Mouse (Mus musculus) hindbrain, embryonic 11.5 days (tissue): Measurements from ENCODE around the gene Ldlr. TPM values are rescaled to one million over a fixed set of nuclear protein-coding genes. Genes with fewer than 3 reads are reported as not detected.
A peak's percentile ranks its signal among the peaks of the same experiment; 100 is the strongest.
"Not testable (repeated sequence)": the region's sequence is repeated elsewhere in the genome, so short reads cannot be mapped to it uniquely, and the experiment has no call there.

Experiments used
- ATAC-seq: fragments of 200-750 bp; cut with Nextera tagmentation; 2 replicates; pipeline ENCODE4 v1.8.0; 2017; ENCODE audit warnings: mild to moderate bottlenecking, moderate TSS enrichment, moderate library complexity; ENCODE audit not compliant: low FRiP score
- DNase-seq: peaks from one replicate; pipeline ENCODE4 v3.0.0-alpha.2; 2015; ENCODE audit warnings: low spot score
- H3K27ac ChIP-seq: fragments of 300-500 bp; sonication (generic); 2 replicates; pipeline ENCODE4 v1.5.1; 2014; ENCODE audit warnings: mild to moderate bottlenecking, low read depth, low read length
- H3K27me3 ChIP-seq: fragments of 300-500 bp; sonication (generic); 2 replicates; pipeline ENCODE4 v1.6.1; 2014; ENCODE audit warnings: mild to moderate bottlenecking, low read length, moderate library complexity, mixed read lengths; ENCODE audit not compliant: control insufficient read depth, insufficient read depth
- H3K36me3 ChIP-seq: fragments of 300-500 bp; sonication (generic); 2 replicates; pipeline ENCODE4 v1.6.1; 2014; ENCODE audit warnings: mild to moderate bottlenecking, low read length, moderate library complexity, mixed read lengths; ENCODE audit not compliant: control insufficient read depth, insufficient read depth
- H3K4me1 ChIP-seq: fragments of 300-500 bp; sonication (generic); replicated peaks from 2 replicates; pipeline ENCODE4 v1.6.1; 2014; ENCODE audit warnings: low read length, mixed read lengths; ENCODE audit not compliant: control insufficient read depth, insufficient read depth
- H3K4me2 ChIP-seq: fragments of 300-500 bp; sonication (generic); replicated peaks from 2 replicates; pipeline ENCODE4 v1.6.1; 2014; ENCODE audit warnings: mild to moderate bottlenecking, low read depth, low read length
- H3K4me3 ChIP-seq: fragments of 300-500 bp; sonication (generic); 2 replicates; pipeline ENCODE4 v1.5.1; 2014; ENCODE audit warnings: low read depth, low read length
- H3K9ac ChIP-seq: fragments of 300-500 bp; sonication (generic); 2 replicates; pipeline ENCODE4 v1.6.1; 2014; ENCODE audit warnings: low read depth, low read length
- H3K9me3 ChIP-seq: fragments of 300-500 bp; sonication (generic); 2 replicates; pipeline ENCODE4 v1.6.1; 2016; ENCODE audit warnings: low read length; ENCODE audit not compliant: control insufficient read depth
- WGBS: fragments of 180-500 bp; shearing (Covaris S2); extraction: QIAGEN DNeasy Blood & Tissue Kit; methylation state at CpG from one replicate; pipeline ENCODE4 v1.1.7; 2014; 5-methylcytosine and 5-hydroxymethylcytosine counted together
- polyA plus RNA-seq: library from polyadenylated mRNA; unstranded; fragments of >200 nt; fragmentation: Nextera tagmentation; extraction: Ambion mirVana; gene quantifications from 2 replicates; pipeline ENCODE4 v1.2.1, GENCODE M21; 2014

Gene Ldlr
- polyA plus RNA-seq, 1 experiment from 2014 or later: 17.9 TPM

DNA sequence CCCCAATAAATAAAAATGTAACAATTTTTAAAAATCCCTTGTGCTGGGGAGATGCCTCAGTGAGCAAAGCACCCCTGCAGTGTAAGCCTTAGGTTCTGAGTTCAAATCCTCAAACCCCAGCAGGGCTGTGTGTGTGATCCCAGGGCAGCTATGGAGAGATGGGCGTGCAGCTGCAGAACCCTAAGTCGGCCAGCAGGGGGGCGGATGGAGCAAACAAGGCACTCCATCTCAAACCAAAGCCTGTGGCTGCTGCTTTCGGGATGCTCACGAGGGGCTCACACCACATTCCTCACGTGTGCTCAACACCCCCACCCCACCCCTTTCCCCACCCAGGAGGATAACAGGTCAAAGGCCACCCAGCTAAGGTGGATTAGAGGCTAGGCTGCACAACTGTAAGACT is 63.6 kb downstream of the Ldlr start:
- WGBS: 9% methylated on average over 6 of the region's 6 CpGs
- Histone ChIP-seq H3K9ac (no peak overlapping the region), H3K4me2 (no peak overlapping the region), H3K9me3 (no peaks in the 10 kb centered on the region), H3K36me3 (no peaks in the 10 kb centered on the region), H3K27me3 (no peaks in the 10 kb centered on the region), H3K4me1 (no peaks in the 10 kb centered on the region), H3K27ac (no peak overlapping the region), H3K4me3 (no peak overlapping the region)
- DNase-seq (peak; percentile 81), ATAC-seq (peak; percentile 53; the same call in 1 of the 2 replicates)

DNA sequence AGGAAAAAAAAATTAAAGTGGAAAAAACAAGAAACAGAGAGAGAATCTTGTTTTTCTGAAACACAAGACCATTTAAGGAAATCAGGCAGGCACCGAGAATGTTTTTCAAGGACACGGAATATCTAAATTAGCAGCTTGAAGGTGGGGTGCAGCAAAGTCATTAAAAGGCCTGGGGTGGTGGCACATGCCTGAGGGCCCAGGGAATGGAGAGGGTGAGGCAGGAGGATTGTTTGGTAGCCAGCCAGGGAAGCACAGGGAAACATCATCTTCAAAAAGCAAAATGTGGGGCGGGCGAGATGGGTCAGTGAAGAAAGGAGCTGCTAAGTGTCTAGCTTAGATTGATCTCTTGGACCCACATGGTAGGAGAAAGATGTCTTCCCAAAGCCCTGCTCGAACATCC is 64.4 kb downstream of the Ldlr start:
- 88% methylated on average over 5 of the region's 5 CpGs for WGBS
- Histone ChIP-seq H3K27ac (no peak overlapping the region), H3K36me3 (no peaks in the 10 kb centered on the region), H3K9ac (no peak overlapping the region), H3K4me2 (no peak overlapping the region), H3K27me3 (no peaks in the 10 kb centered on the region), H3K4me3 (no peak overlapping the region), H3K9me3 (no peaks in the 10 kb centered on the region), H3K4me1 (no peaks in the 10 kb centered on the region)
- no peak for DNase-seq
- ATAC-seq: no peak

DNA sequence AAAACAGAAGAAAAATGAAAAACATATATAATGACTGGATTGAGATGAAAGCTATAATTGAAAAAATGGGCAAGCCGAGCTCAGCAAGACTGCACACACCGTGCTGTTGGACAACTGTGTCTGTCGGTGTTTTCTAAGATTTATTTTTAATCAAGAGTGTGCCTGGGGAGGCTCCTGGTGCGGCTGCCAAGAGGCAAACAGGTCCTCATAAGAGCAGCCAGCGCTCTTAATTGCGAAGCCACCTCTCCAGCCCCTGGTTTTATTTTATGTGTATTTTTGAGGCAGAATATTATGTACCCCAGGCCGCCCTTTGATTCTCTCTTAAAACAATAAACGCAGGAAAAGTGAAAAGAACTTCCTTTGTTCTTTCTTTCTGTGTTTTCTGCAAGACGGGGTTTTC is 65.0 kb downstream of the Ldlr start:
- H3K36me3 ChIP-seq: no peaks in the 10 kb centered on the region
- no peaks in the 10 kb centered on the region for H3K27me3 ChIP-seq
- WGBS: 84% methylated on average over 9 of the region's 9 CpGs
- no peak overlapping the region for H3K4me3 ChIP-seq
- no peak overlapping the region for H3K27ac ChIP-seq
- H3K4me2 ChIP-seq: no peak overlapping the region
- ATAC-seq: no peak
- no peaks in the 10 kb centered on the region for H3K9me3 ChIP-seq
- no peaks in the 10 kb centered on the region for H3K4me1 ChIP-seq
- no peak overlapping the region for H3K9ac ChIP-seq
- DNase-seq: no peak

DNA sequence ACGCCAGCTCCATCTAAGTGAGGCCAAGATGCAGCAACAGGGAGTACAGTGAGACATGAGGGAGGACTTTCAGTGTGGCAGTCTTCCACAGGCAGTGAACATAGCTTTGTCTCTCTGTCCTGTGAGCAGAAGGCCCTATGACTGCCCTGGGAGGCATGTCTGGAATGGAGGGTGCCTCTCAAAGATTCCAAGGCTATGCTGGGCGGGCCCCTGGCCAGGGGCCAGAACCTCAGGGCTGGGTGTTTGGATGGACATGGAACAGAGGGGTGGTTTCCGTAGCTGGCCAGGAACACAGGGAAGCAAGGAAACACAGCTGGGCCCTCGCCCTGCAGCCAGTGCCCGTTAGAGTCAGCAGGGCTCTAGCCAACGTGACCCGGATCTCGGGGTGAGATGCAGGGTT is 68.6 kb downstream of the Ldlr start:
- Histone ChIP-seq H3K9ac (no peak overlapping the region), H3K4me3 (no peak overlapping the region), H3K27me3 (no peaks in the 10 kb centered on the region), H3K4me2 (no peak overlapping the region), H3K4me1 (no peaks in the 10 kb centered on the region), H3K36me3 (no peaks in the 10 kb centered on the region), H3K9me3 (no peaks in the 10 kb centered on the region), H3K27ac (no peak overlapping the region)
- DNase-seq: no peak
- ATAC-seq: no peak
- 87% methylated on average over 8 of the region's 8 CpGs for WGBS

DNA sequence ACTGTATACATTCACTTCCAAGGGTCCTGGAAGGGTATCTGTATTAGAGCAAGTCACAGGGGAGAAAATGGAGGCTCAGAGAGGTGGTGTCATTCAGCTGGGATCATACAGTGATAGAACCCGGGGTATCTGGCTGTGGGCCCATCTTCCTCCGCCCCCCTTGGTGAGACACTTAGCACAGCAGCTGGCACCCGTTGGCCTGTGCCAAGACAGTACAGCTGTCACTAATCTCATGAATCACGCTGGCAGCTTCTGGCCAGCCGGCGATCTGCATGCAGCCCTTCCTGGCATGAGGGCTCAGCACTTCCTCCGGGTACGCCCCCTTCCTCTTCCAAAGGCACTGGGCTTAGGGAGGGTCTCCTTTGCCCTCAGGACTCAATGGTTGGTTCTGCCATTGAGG is 69.4 kb downstream of the Ldlr start:
- Histone ChIP-seq H3K27me3 (no peaks in the 10 kb centered on the region), H3K9ac (no peak overlapping the region), H3K4me3 (no peak overlapping the region), H3K4me2 (no peak overlapping the region), H3K4me1 (no peaks in the 10 kb centered on the region), H3K27ac (no peak overlapping the region), H3K9me3 (no peaks in the 10 kb centered on the region), H3K36me3 (no peaks in the 10 kb centered on the region)
- 87% methylated on average over 8 of the region's 8 CpGs for WGBS
- DNase-seq (no peak), ATAC-seq (no peak)

DNA sequence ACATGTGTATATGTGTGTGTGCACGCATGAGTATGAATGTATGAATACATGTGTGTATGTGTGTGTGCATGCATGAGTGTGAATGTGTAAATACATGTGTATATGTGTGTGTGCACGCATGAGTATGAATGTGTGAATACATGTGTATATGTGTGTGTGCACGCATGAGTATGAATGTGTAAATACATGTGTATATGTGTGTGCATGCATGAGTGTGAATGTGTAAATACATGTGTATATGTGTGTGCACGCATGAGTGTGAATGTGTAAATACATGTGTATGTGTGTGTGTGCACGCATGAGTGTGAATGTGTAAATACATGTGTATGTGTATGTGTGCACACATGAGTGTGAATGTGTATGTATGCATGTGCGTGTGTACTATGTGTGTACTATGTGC is 70.2 kb downstream of the Ldlr start:
- not testable (repeated sequence) for H3K4me3 ChIP-seq, H3K9me3 ChIP-seq, H3K27me3 ChIP-seq, DNase-seq, H3K9ac ChIP-seq, ATAC-seq, H3K36me3 ChIP-seq, H3K4me2 ChIP-seq, H3K27ac ChIP-seq, H3K4me1 ChIP-seq
- 97% methylated on average over 6 of the region's 6 CpGs for WGBS

DNA sequence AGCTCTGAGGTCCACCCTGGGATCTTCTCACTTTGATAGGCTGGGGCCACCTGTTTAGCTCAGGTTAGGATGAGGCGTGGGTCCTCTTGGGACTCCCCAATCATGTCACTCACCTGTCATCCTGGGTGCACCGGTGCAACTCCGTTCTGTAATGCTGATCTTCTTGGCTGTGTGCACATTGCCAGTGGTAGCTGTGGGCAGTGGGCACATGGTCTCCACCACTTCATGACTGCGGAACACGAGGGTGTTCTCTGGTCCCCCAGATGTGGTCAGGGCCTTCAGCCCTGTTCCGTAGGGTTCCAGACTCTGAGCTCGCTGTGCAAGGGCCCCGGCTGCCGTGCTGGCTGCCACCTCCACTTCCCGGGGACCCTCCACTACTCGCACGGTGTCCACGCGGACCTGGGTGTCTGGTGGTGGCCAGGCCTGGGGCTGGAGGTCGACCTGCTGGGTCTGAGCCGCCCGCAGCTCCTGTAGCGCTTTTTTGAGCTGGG is 71.1 kb downstream of the Ldlr start:
- Histone ChIP-seq H3K4me2 (no peak overlapping the region), H3K27ac (no peak overlapping the region), H3K36me3 (no peaks in the 10 kb centered on the region), H3K4me3 (no peak overlapping the region), H3K9ac (no peak overlapping the region), H3K9me3 (no peaks in the 10 kb centered on the region), H3K4me1 (no peaks in the 10 kb centered on the region), H3K27me3 (no peaks in the 10 kb centered on the region)
- ATAC-seq (no peak), DNase-seq (no peak)
- WGBS: 94% methylated on average over 18 of the region's 18 CpGs

DNA sequence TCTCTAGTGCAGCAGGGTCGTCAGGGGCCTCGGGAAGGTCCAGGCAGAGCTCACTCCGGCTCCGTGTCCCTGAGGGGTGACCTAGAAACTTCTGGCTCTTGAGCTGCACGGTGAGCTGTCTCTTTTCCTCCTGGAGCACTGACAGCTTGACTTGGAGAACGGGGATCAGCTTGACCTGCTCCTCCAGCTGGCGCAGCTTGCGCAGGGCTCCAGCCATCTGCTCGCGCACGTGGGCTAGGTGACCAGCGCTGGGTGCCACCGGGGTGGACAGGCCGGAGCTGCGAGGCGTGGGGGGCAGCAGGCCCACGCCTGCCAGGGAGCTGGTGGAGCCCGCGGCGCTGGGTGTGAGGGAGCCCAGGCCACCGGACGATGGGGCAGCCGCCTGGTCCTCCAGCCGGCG is 71.6 kb downstream of the Ldlr start:
- Histone ChIP-seq H3K4me3 (no peak overlapping the region), H3K27ac (no peak overlapping the region), H3K36me3 (no peaks in the 10 kb centered on the region), H3K9me3 (no peaks in the 10 kb centered on the region), H3K4me1 (no peaks in the 10 kb centered on the region), H3K27me3 (no peaks in the 10 kb centered on the region), H3K4me2 (no peak overlapping the region), H3K9ac (no peak overlapping the region)
- ATAC-seq (no peak), DNase-seq (no peak)
- WGBS: 94% methylated on average over 25 of the region's 25 CpGs

DNA sequence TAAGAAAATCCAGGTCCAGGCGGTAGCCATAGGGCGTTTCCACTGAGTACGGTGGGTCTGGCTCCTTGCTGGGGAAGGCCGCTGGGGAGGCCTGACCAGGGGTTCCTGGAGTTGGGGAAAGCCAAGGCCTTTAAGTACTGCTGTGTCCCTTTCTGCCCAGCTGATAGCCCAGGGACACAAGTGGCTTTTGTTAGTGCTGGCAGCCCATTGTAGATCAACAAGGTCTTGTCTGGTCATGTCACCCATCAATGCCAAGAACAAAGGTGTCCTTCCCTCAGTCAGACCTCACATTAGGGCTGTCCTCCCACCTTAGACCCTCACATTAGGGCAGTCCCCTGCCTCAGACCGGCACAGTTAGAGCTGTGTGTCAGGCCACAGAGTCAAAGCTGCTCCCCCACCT is 72.3 kb downstream of the Ldlr start:
- ATAC-seq (no peak), DNase-seq (no peak)
- H3K27ac ChIP-seq: no peak overlapping the region
- WGBS: 73% methylated on average over 5 of the region's 5 CpGs
- H3K27me3 ChIP-seq: no peaks in the 10 kb centered on the region
- H3K4me1 ChIP-seq: no peaks in the 10 kb centered on the region
- no peak overlapping the region for H3K4me3 ChIP-seq
- H3K9me3 ChIP-seq: no peaks in the 10 kb centered on the region
- H3K36me3 ChIP-seq: no peaks in the 10 kb centered on the region
- no peak overlapping the region for H3K9ac ChIP-seq
- H3K4me2 ChIP-seq: no peak overlapping the region
